Mouse (Mus musculus) lung, postnatal 0 days (tissue): ENCODE measurements around the gene Nphp4.

Experiments used
- CTCF ChIP-seq: IDR thresholded peaks from 2 replicates; pipeline ENCODE4 v1.5.1; 2016; ENCODE audit warnings: antibody characterized with exemption, mild to moderate bottlenecking
- EP300 ChIP-seq: IDR thresholded peaks from 2 replicates; pipeline ENCODE4 v1.6.1; 2016; ENCODE audit warnings: antibody characterized with exemption, mild to moderate bottlenecking, control low read depth

DNA sequence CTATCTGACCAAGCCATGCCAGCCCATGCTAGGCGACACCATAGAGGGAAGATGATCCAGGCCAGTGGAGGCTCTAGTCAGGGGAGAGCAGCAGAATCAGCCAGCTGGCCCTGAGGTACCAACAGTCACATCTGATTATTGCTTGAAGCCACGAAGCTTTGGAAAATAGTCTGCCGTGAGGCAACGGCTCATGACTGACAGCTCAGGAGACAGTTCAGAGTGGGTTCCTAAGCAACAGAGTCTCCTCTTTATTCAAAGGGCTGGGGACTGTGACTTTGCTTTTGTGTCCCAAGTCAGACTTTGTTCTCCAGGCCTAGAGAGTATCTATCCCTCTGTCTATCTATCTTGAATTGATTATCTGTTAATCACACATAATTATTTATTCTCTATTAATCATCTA lies 100.3 kb downstream of the Nphp4 start:
- TF ChIP-seq CTCF (no peak), EP300 (no peak)
